Mouse (Mus musculus) liver, postnatal 0 days (tissue): ENCODE data around the gene Rabl2. TPM values are rescaled to one million over a fixed set of nuclear protein-coding genes. Genes with fewer than 3 reads are reported as not detected.

ENCODE experiments used
- ATAC-seq: fragments of 200-750 bp; cut with Nextera tagmentation; 2 replicates; pipeline ENCODE4 v1.8.0; 2017; ENCODE audit warnings: mild to moderate bottlenecking, moderate library complexity
- DNase-seq: peaks from one replicate; pipeline ENCODE4 v3.0.0-alpha.2; 2016
- H3K27ac ChIP-seq: fragments of 300-500 bp; sonication (generic); 2 replicates; pipeline ENCODE4 v1.5.1; 2014; ENCODE audit warnings: antibody characterized with exemption, moderate library complexity, mild to moderate bottlenecking, low read depth
- H3K27me3 ChIP-seq: fragments of 300-500 bp; sonication (generic); 2 replicates; pipeline ENCODE4 v1.6.1; 2014; ENCODE audit warnings: low read length, control low read depth, mixed read lengths; ENCODE audit not compliant: insufficient read depth
- H3K36me3 ChIP-seq: fragments of 300-500 bp; sonication (generic); replicated peaks from 2 replicates; pipeline ENCODE4 v1.6.1; 2014; ENCODE audit warnings: mild to moderate bottlenecking, control low read depth, low read length, moderate library complexity, mixed read lengths; ENCODE audit not compliant: insufficient read depth
- H3K4me1 ChIP-seq: fragments of 300-500 bp; sonication (generic); 2 replicates; pipeline ENCODE4 v1.6.1; 2014; ENCODE audit warnings: antibody characterized with exemption, mild to moderate bottlenecking, control low read depth; ENCODE audit not compliant: insufficient read depth
- H3K4me2 ChIP-seq: fragments of 300-500 bp; sonication (generic); 2 replicates; pipeline ENCODE4 v1.6.1; 2014; ENCODE audit warnings: low read depth, mild to moderate bottlenecking, low read length, moderate library complexity, mixed read lengths
- H3K4me3 ChIP-seq: fragments of 300-500 bp; sonication (generic); 2 replicates; pipeline ENCODE4 v1.5.1; 2014; ENCODE audit warnings: low read depth, low read length
- H3K9ac ChIP-seq: fragments of 300-500 bp; sonication (generic); replicated peaks from 2 replicates; pipeline ENCODE4 v1.6.1; 2014; ENCODE audit warnings: mild to moderate bottlenecking, moderate library complexity
- H3K9me3 ChIP-seq: fragments of 300-500 bp; sonication (generic); 2 replicates; pipeline ENCODE4 v1.6.1; 2016; ENCODE audit warnings: mild to moderate bottlenecking, control low read depth, low read length, mixed read lengths
- CTCF ChIP-seq: sonication (generic); IDR thresholded peaks from 2 replicates; pipeline ENCODE4 v1.5.1; 2016; ENCODE audit warnings: antibody characterized with exemption, low read depth
- EP300 ChIP-seq: IDR thresholded peaks from 2 replicates; pipeline ENCODE4 v1.6.1; 2016; ENCODE audit warnings: antibody characterized with exemption, low read depth, mild to moderate bottlenecking
- WGBS: fragments of 180-500 bp; shearing (Covaris S2); extraction: QIAGEN DNeasy Blood & Tissue Kit; methylation state at CpG from one replicate; pipeline ENCODE4 v1.1.7; 2014; ENCODE audit not compliant: insufficient replicate concordance; 5-methylcytosine and 5-hydroxymethylcytosine counted together
- polyA plus RNA-seq: library from polyadenylated mRNA; unstranded; fragments of >200 nt; fragmentation: Nextera tagmentation; extraction: Ambion mirVana; gene quantifications from 2 replicates; pipeline ENCODE4 v1.2.1, GENCODE M21; 2015

Rabl2 gene
- 2.8 and 3.2 TPM in 2 replicates for polyA plus RNA-seq

DNA sequence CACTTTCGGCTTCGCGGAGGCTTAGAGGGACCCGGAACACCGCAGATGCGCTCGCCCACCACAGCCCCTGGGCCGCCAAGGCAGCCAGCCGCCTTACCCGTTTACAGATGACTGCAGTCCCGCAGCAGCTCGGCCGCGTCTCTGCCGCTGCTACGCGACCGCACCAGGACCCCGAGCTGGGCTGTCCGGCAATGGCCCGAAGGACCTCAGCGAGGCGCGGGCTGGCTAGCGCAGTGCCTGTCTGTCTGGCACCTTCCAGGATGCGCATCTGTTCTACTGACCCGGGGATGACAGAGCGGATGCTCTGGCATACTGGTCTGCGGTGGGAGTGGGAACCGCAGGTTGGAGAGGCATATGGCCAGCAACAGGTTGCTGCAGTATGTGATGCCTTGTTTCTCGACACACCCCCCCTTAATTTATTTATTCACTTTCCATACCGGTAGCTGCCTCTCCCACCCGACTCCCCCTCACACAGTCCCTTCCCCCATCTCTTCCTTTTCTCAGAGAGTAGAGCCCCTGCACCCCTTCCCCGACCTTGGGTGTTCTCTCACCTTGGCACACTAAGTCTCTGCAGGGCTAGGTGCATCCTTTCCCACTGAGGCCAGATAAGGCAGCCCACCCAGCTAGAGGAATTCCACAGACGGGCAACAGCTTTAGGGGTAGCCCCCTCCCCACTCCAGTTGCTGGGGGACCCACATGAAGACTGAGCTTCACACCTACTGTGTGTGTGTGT lies at the start of gene Rabl2:
Gene Rabl2, minus strand, starts transcription at position 201 of the 733 bp plus-strand sequence.
- H3K9ac ChIP-seq: peak within 1 kb of the TSS; percentile 65
- H3K27me3 ChIP-seq: no peaks in the 10 kb centered on the region
- H3K9me3 ChIP-seq: no peaks in the 10 kb centered on the region
- DNase-seq: peak; percentile 88
- WGBS: under 1% methylated on average over 32 of the region's 35 CpGs
- H3K36me3 ChIP-seq: no peaks in the 10 kb centered on the region
- H3K4me2 ChIP-seq: peak within 1 kb of the TSS; percentile 86
- H3K4me1 ChIP-seq: peaks cover 5% of the 10 kb centered on the region
- TF ChIP-seq EP300 (no peak), CTCF (0 out of 2 replicates have a peak, but pooled peaks have one; percentile 1)
- peak within 1 kb of the TSS; percentile 79 for H3K4me3 ChIP-seq
- peak; percentile 97 for ATAC-seq
- no peak within 1 kb of the TSS for H3K27ac ChIP-seq

DNA sequence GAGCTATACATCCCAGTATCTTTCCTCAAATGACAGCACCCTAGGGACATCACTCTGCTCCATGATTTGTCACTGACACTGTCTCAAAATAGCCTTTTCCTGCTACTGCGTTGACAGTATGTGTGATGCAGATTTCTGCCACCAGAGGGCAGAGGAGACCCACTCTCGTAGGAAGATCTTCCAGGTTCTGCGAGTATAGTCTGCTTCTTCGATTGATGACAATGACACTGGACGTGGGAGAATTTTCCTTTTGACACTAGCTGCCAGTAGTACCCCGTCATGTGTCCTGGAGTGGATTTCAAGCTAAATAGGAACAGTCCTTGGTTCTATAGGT lies 31.9 kb upstream of the Rabl2 start:
- no peak overlapping the region for H3K27ac ChIP-seq
- H3K4me1 ChIP-seq: no peaks in the 10 kb centered on the region
- no peak overlapping the region for H3K4me3 ChIP-seq
- H3K9me3 ChIP-seq: no peaks in the 10 kb centered on the region
- DNase-seq (peak; percentile 71), ATAC-seq (no peak)
- no peak overlapping the region for H3K9ac ChIP-seq
- no peaks in the 10 kb centered on the region for H3K27me3 ChIP-seq
- H3K36me3 ChIP-seq: no peaks in the 10 kb centered on the region
- peak; percentile 93 for TF ChIP-seq CTCF
- TF ChIP-seq EP300: no peak
- 9% methylated on average over 6 of the region's 6 CpGs for WGBS
- no peak overlapping the region for H3K4me2 ChIP-seq

- 54% methylated on average over 5 of the region's 5 CpGs for WGBS
- H3K36me3 ChIP-seq: no peaks in the 10 kb centered on the region
- no peak overlapping the region for H3K4me3 ChIP-seq
- H3K9ac ChIP-seq: no peak overlapping the region
- H3K27me3 ChIP-seq: no peaks in the 10 kb centered on the region
- DNase-seq: no peak
- no peaks in the 10 kb centered on the region for H3K9me3 ChIP-seq
- TF ChIP-seq CTCF (no peak), EP300 (no peak)
- H3K4me1 ChIP-seq: no peaks in the 10 kb centered on the region
- ATAC-seq: no peak
- no peak overlapping the region for H3K27ac ChIP-seq
- no peak overlapping the region for H3K4me2 ChIP-seq
These were observed 31.4 kb upstream of the Rabl2 start for GRCm38 (mm10) chr15:89622959-89623625.

DNA sequence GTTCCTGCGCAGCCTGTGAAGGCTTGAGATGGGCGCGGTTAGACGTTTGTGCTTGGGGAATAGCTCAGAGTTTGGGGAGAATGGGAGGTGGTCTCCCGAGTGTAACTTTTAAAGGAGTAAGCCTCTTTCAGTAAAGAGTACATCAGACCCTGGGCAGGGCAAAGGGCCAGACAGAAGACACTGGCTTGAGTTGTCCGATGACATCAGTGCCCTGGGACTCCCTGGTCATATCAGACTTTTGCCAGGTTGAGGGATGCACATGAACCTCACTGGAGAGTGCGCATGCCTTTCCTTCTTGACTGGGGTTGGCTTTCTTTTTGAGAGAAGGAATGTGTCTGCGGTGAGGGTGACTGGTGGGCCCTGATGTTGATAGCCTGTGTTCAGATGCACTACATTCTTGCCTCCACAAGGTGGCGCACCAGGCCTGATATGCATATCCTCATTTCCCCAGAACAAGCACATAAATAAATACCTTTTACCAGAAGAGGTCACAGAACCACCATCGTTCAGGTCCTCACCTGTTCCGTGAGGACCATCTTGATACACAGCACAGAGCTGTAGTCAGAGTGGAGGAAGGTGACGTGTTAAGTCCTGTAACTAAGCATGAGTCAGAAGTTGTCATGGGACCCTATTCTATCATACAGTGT lies 30.7 kb upstream of the Rabl2 start:
- Histone ChIP-seq H3K27ac (no peak overlapping the region), H3K36me3 (no peaks in the 10 kb centered on the region), H3K27me3 (no peaks in the 10 kb centered on the region), H3K9me3 (no peaks in the 10 kb centered on the region), H3K9ac (no peak overlapping the region), H3K4me3 (no peak overlapping the region), H3K4me1 (no peaks in the 10 kb centered on the region), H3K4me2 (no peak overlapping the region)
- ATAC-seq (no peak), DNase-seq (peak; percentile 39)
- WGBS: 73% methylated on average over 12 of the region's 12 CpGs
- TF ChIP-seq CTCF (peak; percentile 81), EP300 (no peak)

- H3K27me3 ChIP-seq: no peaks in the 10 kb centered on the region
- no peak overlapping the region for H3K4me3 ChIP-seq
- no peaks in the 10 kb centered on the region for H3K36me3 ChIP-seq
- DNase-seq (no peak), ATAC-seq (no peak)
- no peak overlapping the region for H3K9ac ChIP-seq
- peak overlapping the region; percentile 32; the same call in 1 of the 2 replicates for H3K4me2 ChIP-seq
- 36% methylated on average over 9 of the region's 9 CpGs for WGBS
- H3K27ac ChIP-seq: no peak overlapping the region
- H3K4me1 ChIP-seq: no peaks in the 10 kb centered on the region
- no peak for TF ChIP-seq EP300
- TF ChIP-seq CTCF: no peak
- no peaks in the 10 kb centered on the region for H3K9me3 ChIP-seq
These were observed 16.2 kb upstream of the Rabl2 start for GRCm38 (mm10) chr15:89607888-89608287.

- H3K9ac ChIP-seq: no peak overlapping the region
- ATAC-seq: no peak
- peak overlapping the region; percentile 32; the same call in 1 of the 2 replicates for H3K4me2 ChIP-seq
- no peaks in the 10 kb centered on the region for H3K36me3 ChIP-seq
- no peak for DNase-seq
- TF ChIP-seq CTCF (no peak), EP300 (no peak)
- no peak overlapping the region for H3K27ac ChIP-seq
- no peaks in the 10 kb centered on the region for H3K9me3 ChIP-seq
- H3K4me1 ChIP-seq: no peaks in the 10 kb centered on the region
- H3K27me3 ChIP-seq: no peaks in the 10 kb centered on the region
- WGBS: 47% methylated on average over 8 of the region's 8 CpGs
- no peak overlapping the region for H3K4me3 ChIP-seq
These were observed 15.8 kb upstream of the Rabl2 start for GRCm38 (mm10) chr15:89607480-89607879.
